Mouse (Mus musculus): ENCODE results near the gene Runx3. TPM values are rescaled to one million over a fixed set of nuclear protein-coding genes. Genes with fewer than 3 reads are reported as not detected.
A peak's percentile ranks its signal among the peaks of the same experiment; 100 is the strongest.
"Not testable (repeated sequence)": the region's sequence is repeated elsewhere in the genome, so short reads cannot be mapped to it uniquely, and the experiment has no call there.

The Runx3 gene
- total RNA-seq, 2 experiments from 2014 or later, result 0.23 to 1.2 TPM

GRCm38 (mm10) chr4:135171304-135171875 is 50.9 kb downstream of the Runx3 start:
- no peak for DNase-seq

- DNase-seq, result no peak
These were observed 55.1 kb downstream of the Runx3 start for GRCm38 (mm10) chr4:135175406-135176120.

- no peak for DNase-seq
These were observed 57.1 kb downstream of the Runx3 start for GRCm38 (mm10) chr4:135177568-135177967.

GRCm38 (mm10) chr4:135179077-135179481 is 58.6 kb downstream of the Runx3 start:
- DNase-seq, result peak; percentile 60

- no peak for DNase-seq
These were observed 61.4 kb downstream of the Runx3 start for GRCm38 (mm10) chr4:135181819-135182218.

- not testable (repeated sequence) for DNase-seq
These were observed 63.8 kb downstream of the Runx3 start for GRCm38 (mm10) chr4:135184277-135184676.

GRCm38 (mm10) chr4:135189452-135190008 is 69.1 kb downstream of the Runx3 start:
- no peak for DNase-seq

GRCm38 (mm10) chr4:135190364-135190763 is 69.9 kb downstream of the Runx3 start:
- no peak for DNase-seq

- DNase-seq, result no peak
These were observed 70.7 kb downstream of the Runx3 start for GRCm38 (mm10) chr4:135191185-135191584.

- no peak for DNase-seq
These were observed 71.2 kb downstream of the Runx3 start for GRCm38 (mm10) chr4:135191604-135192003.

GRCm38 (mm10) chr4:135192841-135193240 is 72.4 kb downstream of the Runx3 start:
- DNase-seq, result no peak

GRCm38 (mm10) chr4:135197857-135198256 is 77.4 kb downstream of the Runx3 start:
- DNase-seq, result no peak

GRCm38 (mm10) chr4:135201771-135202170 is 81.3 kb downstream of the Runx3 start:
- DNase-seq, result no peak

- DNase-seq, result no peak
These were observed 82.8 kb downstream of the Runx3 start for GRCm38 (mm10) chr4:135203279-135203678.

GRCm38 (mm10) chr4:135203806-135204560 is 83.5 kb downstream of the Runx3 start:
- no peak for DNase-seq

- no peak for DNase-seq
These were observed 84.2 kb downstream of the Runx3 start for GRCm38 (mm10) chr4:135204666-135205065.

- no peak for DNase-seq
These were observed 84.8 kb downstream of the Runx3 start for GRCm38 (mm10) chr4:135205254-135205653.

- DNase-seq, result peak; percentile 90
These were observed 85.5 kb downstream of the Runx3 start for GRCm38 (mm10) chr4:135205711-135206600.

GRCm38 (mm10) chr4:135209846-135210245 is 89.4 kb downstream of the Runx3 start:
- no peak for DNase-seq

- DNase-seq, result peak; percentile 86
These were observed 99.2 kb downstream of the Runx3 start for GRCm38 (mm10) chr4:135219652-135220051.

- DNase-seq, result no peak
These were observed 100.2 kb downstream of the Runx3 start for GRCm38 (mm10) chr4:135220641-135221040.
